Mouse (Mus musculus): Measurements from ENCODE around the gene Islr. TPM values are rescaled to one million over a fixed set of nuclear protein-coding genes. Genes with fewer than 3 reads are reported as not detected.

Islr gene
- polyA plus RNA-seq, 1 experiment from 2014 or later: 2.9 TPM

DNA sequence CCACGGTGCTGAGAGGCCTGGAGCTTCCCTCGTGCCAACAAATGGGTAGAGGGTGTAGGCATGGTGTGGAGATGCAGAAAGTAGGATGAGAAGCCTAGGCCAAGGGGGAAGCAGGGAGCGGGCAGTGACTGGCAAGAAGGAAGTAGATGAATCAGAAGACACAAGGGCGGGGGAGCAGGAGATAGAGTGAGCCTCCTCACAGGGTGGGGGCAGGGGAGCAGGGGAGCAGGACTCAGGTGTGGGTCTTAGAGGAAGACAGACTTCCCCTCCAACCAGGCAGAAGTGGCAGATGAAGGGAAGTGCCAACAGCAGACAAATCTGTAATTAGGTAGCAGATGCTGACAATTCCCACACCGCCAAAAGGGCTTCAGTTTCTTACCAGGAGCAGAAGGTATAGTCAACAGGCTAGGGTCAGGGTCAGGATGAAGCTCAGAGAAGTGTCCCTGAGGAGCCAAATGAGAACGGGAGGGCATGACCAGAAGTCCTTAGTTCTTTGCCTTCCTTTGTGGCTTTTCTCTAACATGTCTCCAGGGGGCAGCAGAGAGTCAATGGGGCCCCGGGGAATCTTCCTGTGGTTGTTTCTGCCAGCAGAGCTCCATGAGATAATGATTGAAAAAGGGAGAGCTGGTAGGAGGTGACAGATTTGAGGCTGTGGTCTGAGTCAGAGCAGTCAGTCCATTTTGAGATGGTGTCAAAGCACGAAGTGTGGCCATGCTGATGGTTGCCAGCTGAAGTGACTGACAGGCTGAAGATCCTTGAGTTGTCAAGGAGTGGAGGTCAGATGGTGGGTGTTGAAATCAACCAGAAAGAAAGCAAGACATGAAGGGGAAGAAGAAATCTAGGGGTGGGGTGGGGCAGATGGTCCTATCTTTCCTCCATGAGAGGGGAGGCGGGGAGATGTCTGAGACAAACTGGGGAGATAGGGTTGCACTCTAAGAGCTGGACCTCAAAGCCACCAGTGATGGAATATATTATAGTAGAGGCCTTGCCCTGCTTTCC, 22.1 kb upstream of the Islr start:
- no peaks in the 10 kb centered on the region for H3K9me3 ChIP-seq (ENCODE audit: low read length)
- H3K4me2 ChIP-seq (ENCODE audit: low read depth, low read length): no peak overlapping the region
- no peak overlapping the region for H3K4me3 ChIP-seq (ENCODE audit: low read depth, low read length)
- no peak overlapping the region for H3K27ac ChIP-seq (ENCODE audit: low read depth)
- no peak overlapping the region for H3K9ac ChIP-seq (replicated peaks)
- 50% methylated on average over 9 of the region's 9 CpGs for WGBS (ENCODE audit: insufficient replicate concordance)
- no peaks in the 10 kb centered on the region for H3K27me3 ChIP-seq (ENCODE audit: insufficient read depth, low read length)
- 0 out of 2 replicates have a peak, but pooled peaks cover 3% of the 10 kb centered on the region for H3K4me1 ChIP-seq (ENCODE audit: insufficient read depth)
- peak; percentile 76 for DNase-seq
- H3K36me3 ChIP-seq (replicated peaks; ENCODE audit: insufficient read depth, low read length): peaks cover 96% of the 10 kb centered on the region
- ATAC-seq: peak; percentile 44; the same call in 1 of the 2 replicates
- TF ChIP-seq CTCF (IDR thresholded peaks at IDR 0.05; ENCODE audit: low read depth): peak; percentile 94
- peak; percentile 14; the same call in 1 of the 2 replicates for TF ChIP-seq EP300 (IDR thresholded peaks at IDR 0.05; ENCODE audit: low read depth)

GRCm38 (mm10) chr9:58224356-58224755, 20.2 kb upstream of the Islr start:
- TF ChIP-seq EP300 (IDR thresholded peaks at IDR 0.05; ENCODE audit: low read depth) (no peak), CTCF (IDR thresholded peaks at IDR 0.05; ENCODE audit: low read depth) (no peak)
- Histone ChIP-seq H3K4me2 (ENCODE audit: low read depth, low read length) (no peak overlapping the region), H3K4me3 (ENCODE audit: low read depth, low read length) (no peak overlapping the region), H3K4me1 (ENCODE audit: insufficient read depth) (0 out of 2 replicates have a peak, but pooled peaks cover 3% of the 10 kb centered on the region), H3K27me3 (ENCODE audit: insufficient read depth, low read length) (no peaks in the 10 kb centered on the region), H3K36me3 (replicated peaks; ENCODE audit: insufficient read depth, low read length) (peaks cover 96% of the 10 kb centered on the region), H3K9ac (replicated peaks) (no peak overlapping the region), H3K27ac (ENCODE audit: low read depth) (no peak overlapping the region), H3K9me3 (ENCODE audit: low read length) (no peaks in the 10 kb centered on the region)
- 86% methylated on average over 2 of the region's 2 CpGs for WGBS (ENCODE audit: insufficient replicate concordance)
- DNase-seq (no peak), ATAC-seq (no peak)

GRCm38 (mm10) chr9:58220218-58220903, 16.3 kb upstream of the Islr start:
- peak; percentile 67 for DNase-seq
- no peak overlapping the region for H3K27ac ChIP-seq (ENCODE audit: low read depth)
- no peak overlapping the region for H3K4me2 ChIP-seq (ENCODE audit: low read depth, low read length)
- H3K4me1 ChIP-seq (ENCODE audit: insufficient read depth): no peaks in the 10 kb centered on the region
- no peak overlapping the region for H3K4me3 ChIP-seq (ENCODE audit: low read depth, low read length)
- TF ChIP-seq EP300 (IDR thresholded peaks at IDR 0.05; ENCODE audit: low read depth) (no peak), CTCF (IDR thresholded peaks at IDR 0.05; ENCODE audit: low read depth) (peak; percentile 78)
- H3K36me3 ChIP-seq (replicated peaks; ENCODE audit: insufficient read depth, low read length): peaks cover 64% of the 10 kb centered on the region
- 72% methylated on average over 24 of the region's 24 CpGs for WGBS (ENCODE audit: insufficient replicate concordance)
- no peaks in the 10 kb centered on the region for H3K27me3 ChIP-seq (ENCODE audit: insufficient read depth, low read length)
- H3K9ac ChIP-seq (replicated peaks): no peak overlapping the region
- H3K9me3 ChIP-seq (ENCODE audit: low read length): no peaks in the 10 kb centered on the region
- no peak for ATAC-seq

- no peak for ATAC-seq
These were observed 14.4 kb upstream of the Islr start for GRCm38 (mm10) chr9:58218539-58218938.

DNA sequence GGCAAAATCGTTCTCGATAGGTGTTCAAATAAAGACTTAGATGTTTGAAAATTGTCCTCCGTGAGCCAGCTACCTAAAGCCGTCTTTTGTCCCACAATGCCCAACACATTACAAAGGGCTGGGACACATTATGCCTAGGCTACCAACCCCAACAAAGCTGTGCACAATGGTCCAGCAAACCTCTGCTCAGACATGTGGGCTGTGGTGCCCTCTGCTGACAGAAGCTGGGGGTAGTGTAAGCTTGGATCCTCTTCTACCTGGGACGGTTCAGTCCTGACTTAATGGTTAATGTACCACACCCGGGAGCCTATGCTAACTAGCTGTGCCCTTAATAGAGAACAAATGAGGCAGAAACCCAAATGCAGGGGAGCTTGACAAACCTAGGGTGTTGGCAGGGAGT, 12.3 kb upstream of the Islr start:
- no peak overlapping the region for H3K4me2 ChIP-seq (ENCODE audit: low read depth, low read length)
- 62% methylated on average over 6 of the region's 6 CpGs for WGBS (ENCODE audit: insufficient replicate concordance)
- TF ChIP-seq CTCF (IDR thresholded peaks at IDR 0.05; ENCODE audit: low read depth) (peak; percentile 83), EP300 (IDR thresholded peaks at IDR 0.05; ENCODE audit: low read depth) (no peak)
- peaks cover 26% of the 10 kb centered on the region for H3K36me3 ChIP-seq (replicated peaks; ENCODE audit: insufficient read depth, low read length)
- no peaks in the 10 kb centered on the region for H3K27me3 ChIP-seq (ENCODE audit: insufficient read depth, low read length)
- no peak for ATAC-seq
- H3K9ac ChIP-seq (replicated peaks): no peak overlapping the region
- H3K9me3 ChIP-seq (ENCODE audit: low read length): no peaks in the 10 kb centered on the region
- DNase-seq: peak; percentile 55
- H3K4me1 ChIP-seq (ENCODE audit: insufficient read depth): peaks cover 21% of the 10 kb centered on the region
- no peak overlapping the region for H3K4me3 ChIP-seq (ENCODE audit: low read depth, low read length)
- H3K27ac ChIP-seq (ENCODE audit: low read depth): no peak overlapping the region

More at GRCm38 (mm10) chr9:58218539-58218938, 14.4 kb upstream of the Islr start:
- Histone ChIP-seq H3K36me3 (replicated peaks; ENCODE audit: insufficient read depth, low read length) (peaks cover 46% of the 10 kb centered on the region), H3K4me2 (ENCODE audit: low read depth, low read length) (no peak overlapping the region), H3K9ac (replicated peaks) (no peak overlapping the region), H3K9me3 (ENCODE audit: low read length) (no peaks in the 10 kb centered on the region), H3K4me1 (ENCODE audit: insufficient read depth) (peaks cover 14% of the 10 kb centered on the region), H3K27ac (ENCODE audit: low read depth) (no peak overlapping the region), H3K27me3 (ENCODE audit: insufficient read depth, low read length) (no peaks in the 10 kb centered on the region), H3K4me3 (ENCODE audit: low read depth, low read length) (no peak overlapping the region)
- TF ChIP-seq CTCF (IDR thresholded peaks at IDR 0.05; ENCODE audit: low read depth) (no peak), EP300 (IDR thresholded peaks at IDR 0.05; ENCODE audit: low read depth) (no peak)
- no peak for DNase-seq
- WGBS (ENCODE audit: insufficient replicate concordance): 93% methylated on average over 3 of the region's 3 CpGs

All from liver, postnatal 0 days (tissue).